Comparison of ENCODE assay signal across 8 mouse cellular contexts in the genomic region with DNA sequence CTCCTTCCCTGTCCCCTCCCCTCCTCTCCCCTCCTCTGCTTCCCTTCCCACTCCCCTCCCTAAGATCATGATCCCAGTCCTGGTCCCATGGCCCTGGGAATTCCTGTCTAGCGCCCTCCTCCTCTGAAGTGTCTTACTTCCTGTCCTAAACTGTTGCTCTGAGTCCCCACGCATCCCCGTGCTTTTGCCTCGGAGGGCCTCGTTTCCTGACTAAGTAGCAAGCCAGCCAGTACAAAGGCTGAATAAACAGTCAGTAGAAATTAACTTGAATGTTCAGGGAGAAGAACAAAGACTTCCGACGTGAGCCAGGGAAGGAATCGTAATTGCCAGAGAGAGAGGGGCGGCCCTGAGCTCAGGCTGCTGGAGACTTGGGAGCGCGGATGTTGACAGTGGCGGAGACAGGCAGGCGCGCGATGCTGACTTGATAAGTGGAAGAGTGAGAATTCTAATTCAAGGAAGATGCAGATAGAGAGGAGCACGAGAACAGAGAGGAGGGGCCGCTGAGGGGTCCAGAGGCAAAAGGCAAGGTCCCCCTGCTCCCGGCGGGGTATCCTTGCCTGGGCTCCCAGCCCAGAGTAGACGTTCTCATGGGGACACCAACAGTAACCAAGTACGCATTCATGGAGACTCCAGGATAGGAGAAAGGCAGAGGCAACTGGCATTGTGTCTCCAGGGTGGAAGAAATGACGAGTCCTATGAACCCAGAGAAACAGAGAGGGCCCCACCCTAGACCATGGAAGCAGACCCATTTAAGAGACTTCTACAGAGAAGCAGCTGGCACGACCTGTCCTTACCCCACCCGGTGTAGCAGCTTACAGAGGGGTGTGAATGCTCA. TPM values are rescaled to one million over a fixed set of nuclear protein-coding genes. Genes with fewer than 3 reads are reported as not detected.
A peak's percentile ranks its signal among the peaks of the same experiment; 100 is the strongest.
DNase-seq lines count a peak whose midpoint lies in the region; ATAC-seq and TF ChIP-seq lines count a peak whose summit lies in the region.

No protein-coding gene starts in this region.

- TF ChIP-seq POLR2A in kidney, adult 2 months (IDR thresholded peaks at IDR 0.05; ENCODE audit: low read depth, low read length) = no peak

- no peaks in the 10 kb centered on the region for H3K27me3 ChIP-seq in kidney, adult 2 months (replicated peaks; ENCODE audit: control insufficient read depth, insufficient read depth, low read length)
- no peaks in the 10 kb centered on the region for H3K27me3 ChIP-seq in forebrain, embryonic 15.5 days
- H3K27me3 ChIP-seq in intestine, embryonic 16.5 days (replicated peaks; ENCODE audit: control insufficient read depth, insufficient read depth, low read length) = 0 out of 2 replicates have a peak, but pooled peaks cover 6% of the 10 kb centered on the region
- no peaks in the 10 kb centered on the region for H3K27me3 ChIP-seq in midbrain, embryonic 11.5 days (ENCODE audit: control insufficient read depth, insufficient read depth, low read length)

- H3K36me3 ChIP-seq in kidney, adult 2 months (ENCODE audit: control insufficient read depth, insufficient read depth, low read length) = no peaks in the 10 kb centered on the region
- H3K36me3 ChIP-seq in forebrain, embryonic 15.5 days = no peaks in the 10 kb centered on the region
- no peaks in the 10 kb centered on the region for H3K36me3 ChIP-seq in intestine, embryonic 16.5 days (ENCODE audit: control insufficient read depth, insufficient read depth, low read length)
- H3K36me3 ChIP-seq in midbrain, embryonic 11.5 days (ENCODE audit: control insufficient read depth, insufficient read depth, low read length) = no peaks in the 10 kb centered on the region

- ATAC-seq in forebrain, embryonic 15.5 days (replicated peaks) = peak; percentile 41
- peak; percentile 49 for ATAC-seq in intestine, embryonic 16.5 days
- peak; percentile 70 for ATAC-seq in midbrain, embryonic 11.5 days (ENCODE audit: low FRiP score)

- H3K4me2 ChIP-seq in forebrain, embryonic 15.5 days (replicated peaks) = peak overlapping the region; percentile 30
- peak overlapping the region; percentile 21; the same call in 1 of the 2 replicates for H3K4me2 ChIP-seq in intestine, embryonic 16.5 days (ENCODE audit: low read depth, low read length)
- peak overlapping the region; percentile 19; the same call in 1 of the 2 replicates for H3K4me2 ChIP-seq in midbrain, embryonic 11.5 days

- DNase-seq in kidney, adult 2 months = peak; percentile 30
- no peak for DNase-seq in kidney, adult 18-20 months
- peak; percentile 94 for DNase-seq in midbrain, embryonic 11.5 days (ENCODE audit: low spot score, missing footprints)
- DNase-seq in cerebellum, adult 18-20 months = no peak
- DNase-seq in left cerebral cortex, postnatal 25 days (ENCODE audit: low spot score in 2 of 2) = no peak
- no peak for DNase-seq in adrenal gland, adult 18-20 months (ENCODE audit: low spot score in 2 of 2)

- H3K4me1 ChIP-seq in kidney, adult 2 months (ENCODE audit: control insufficient read depth, insufficient read depth, low read length) = no peaks in the 10 kb centered on the region; the same call in 1 of the 2 replicates
- H3K4me1 ChIP-seq in forebrain, embryonic 15.5 days = peaks cover 25% of the 10 kb centered on the region
- peaks cover 4% of the 10 kb centered on the region; the same call in 1 of the 2 replicates for H3K4me1 ChIP-seq in intestine, embryonic 16.5 days (ENCODE audit: control insufficient read depth, insufficient read depth, low read length)
- H3K4me1 ChIP-seq in midbrain, embryonic 11.5 days (ENCODE audit: control insufficient read depth, insufficient read depth, low read length) = peaks cover 27% of the 10 kb centered on the region

- H3K9me3 ChIP-seq in forebrain, embryonic 15.5 days = no peaks in the 10 kb centered on the region
- no peaks in the 10 kb centered on the region for H3K9me3 ChIP-seq in intestine, embryonic 16.5 days (ENCODE audit: control insufficient read depth, low read length)
- H3K9me3 ChIP-seq in midbrain, embryonic 11.5 days (ENCODE audit: control insufficient read depth, low read length) = no peaks in the 10 kb centered on the region

- no peak overlapping the region for H3K4me3 ChIP-seq in kidney, adult 2 months (ENCODE audit: insufficient read depth, low read depth, low read length)
- no peak overlapping the region for H3K4me3 ChIP-seq in forebrain, embryonic 15.5 days
- H3K4me3 ChIP-seq in intestine, embryonic 16.5 days (ENCODE audit: low read length) = no peak overlapping the region
- no peak overlapping the region for H3K4me3 ChIP-seq in midbrain, embryonic 11.5 days (ENCODE audit: low read depth, low read length)

- no peak for TF ChIP-seq CTCF in kidney, adult 2 months (conservative IDR thresholded peaks at IDR 0.05; ENCODE audit: insufficient read depth, insufficient read length, low read depth, low read length)

- intact Hi-C loops in left cerebral cortex, postnatal 25 days (cut with DNase I) = loop anchor here (5.0 kb wide), 4 partner anchors 94 to 854 kb away; no protein-coding TSS in a partner anchor

- no peak overlapping the region for H3K27ac ChIP-seq in kidney, adult 2 months (ENCODE audit: insufficient read depth, low read depth, low read length)
- H3K27ac ChIP-seq in forebrain, embryonic 15.5 days (replicated peaks) = peak overlapping the region; percentile 41
- peak overlapping the region; percentile 24; the same call in 1 of the 2 replicates for H3K27ac ChIP-seq in intestine, embryonic 16.5 days (ENCODE audit: low read length)
- peak overlapping the region; percentile 57 for H3K27ac ChIP-seq in midbrain, embryonic 11.5 days (ENCODE audit: low read depth, low read length)

- 0 out of 2 replicates have a peak overlapping the region, but pooled peaks have one; percentile 2 for H3K9ac ChIP-seq in forebrain, embryonic 15.5 days (replicated peaks)
- 0 out of 2 replicates have a peak overlapping the region, but pooled peaks have one; percentile 15 for H3K9ac ChIP-seq in intestine, embryonic 16.5 days (ENCODE audit: low read depth, low read length)
- H3K9ac ChIP-seq in midbrain, embryonic 11.5 days (ENCODE audit: low read length) = peak overlapping the region; percentile 44; the same call in 1 of the 2 replicates

- 36% methylated on average over 24 of the region's 24 CpGs for WGBS in kidney, adult 2 months
- 9% methylated on average over 24 of the region's 24 CpGs for WGBS in forebrain, embryonic 15.5 days
- 11% methylated on average over 24 of the region's 24 CpGs for WGBS in intestine, embryonic 16.5 days
- 7% methylated on average over 24 of the region's 24 CpGs for WGBS in midbrain, embryonic 11.5 days

RNA-seq across cellular contexts. Expression of a gene that starts 43.4 kb away (rescaled TPM):
- 72.6 and 73.1 TPM in 2 replicates for polyA plus RNA-seq in kidney, adult 2 months (2012; rRNA removed)
- polyA plus RNA-seq in forebrain, embryonic 15.5 days (2015; fragmentation: Nextera tagmentation; extraction: Ambion mirVana) = 30.5 and 34.0 TPM in 2 replicates
- 27.5 and 28.7 TPM in 2 replicates for polyA plus RNA-seq in intestine, embryonic 16.5 days (2015; fragmentation: Nextera tagmentation; extraction: Ambion mirVana)
- 13.0 and 13.6 TPM in 2 replicates for polyA plus RNA-seq in midbrain, embryonic 11.5 days (2014; fragmentation: Nextera tagmentation; extraction: Ambion mirVana)
- 10 to 100 TPM; 34.2 to 41.7 TPM for total RNA-seq in left cerebral cortex, postnatal 25 days (2021)
- total RNA-seq in adrenal gland, adult 18-20 months (2021) = 100 to 1,000 TPM; 107 to 121 TPM

Comparison
In these comparisons a context has a peak if more than half of its experiments do, and no peak if none do; other contexts are left out.
1. DNase-seq: peak in kidney, adult 2 months (single experiment) and midbrain, embryonic 11.5 days (single experiment); none in kidney, adult 18-20 months (single experiment), cerebellum, adult 18-20 months (0 of 2), left cerebral cortex, postnatal 25 days (0 of 2) and adrenal gland, adult 18-20 months (0 of 2).
2. Peak in every context shown above with its lines, with median percentiles within 50 percentile points of each other: ATAC-seq, H3K4me2 ChIP-seq and H3K9ac ChIP-seq.